Mouse (Mus musculus) right cerebral cortex, postnatal 10 days (tissue): ENCODE results near the gene Ccdc172.

Source experiments
- DNase-seq, 2 experiments: peaks; one replicate each; pipeline ENCODE4 v3.0.0; 2021; ENCODE audit warnings: low spot score in 2 of 2

Ccdc172 gene

GRCm38 (mm10) chr19:58572429-58573071 lies 60.8 kb downstream of the Ccdc172 start:
- no peak for DNase-seq

- DNase-seq = no peak
Observed at GRCm38 (mm10) chr19:58573072-58573438, 61.3 kb downstream of the Ccdc172 start.

- no peak for DNase-seq
Observed at GRCm38 (mm10) chr19:58582018-58582417, 70.2 kb downstream of the Ccdc172 start.

- no peak for DNase-seq
Observed at GRCm38 (mm10) chr19:58582956-58583355, 71.2 kb downstream of the Ccdc172 start.

GRCm38 (mm10) chr19:58586046-58586445 lies 74.3 kb downstream of the Ccdc172 start:
- DNase-seq = no peak

- DNase-seq = no peak
Observed at GRCm38 (mm10) chr19:58590251-58590936, 78.6 kb downstream of the Ccdc172 start.

- no peak for DNase-seq
Observed at GRCm38 (mm10) chr19:58600381-58600780, 88.6 kb downstream of the Ccdc172 start.
